Mouse (Mus musculus) erythroblast, embryonic 14.5 days (primary cell): ENCODE results near the gene Zfhx3.

ENCODE experiments used
- GATA1 ChIP-seq: IDR thresholded peaks from 2 replicates; pipeline ENCODE4 v1.6.1; 2012; ENCODE audit warnings: low read length, inconsistent platforms, mixed read lengths
- TAL1 ChIP-seq: IDR thresholded peaks from 3 replicates; pipeline ENCODE4 v1.6.1; 2012; ENCODE audit warnings: low read length, inconsistent platforms, mixed read lengths

GRCm38 (mm10) chr8:108220511-108220910 is 278.1 kb downstream of the Zfhx3 start:
- TF ChIP-seq TAL1 (no peak), GATA1 (no peak)
